Mouse (Mus musculus) small intestine, adult 2 months (tissue): ENCODE data around the gene Cic.

Experiments used
- CTCF ChIP-seq: fragments of 200-500 bp; IDR thresholded peaks from 2 replicates; pipeline ENCODE4 v1.5.1; 2012; ENCODE audit warnings: low read depth, mild to moderate bottlenecking, control low read depth, inconsistent platforms, low read length, moderate library complexity, mixed read lengths; ENCODE audit not compliant: insufficient replicate concordance, insufficient read length; ENCODE audit errors: extremely low read depth
- POLR2A ChIP-seq: fragments of 200-500 bp; IDR thresholded peaks from 2 replicates; pipeline ENCODE4 v1.6.1; 2012; ENCODE audit warnings: low read depth, mild to moderate bottlenecking, control low read depth, inconsistent platforms, low read length, moderate library complexity

- no peak for TF ChIP-seq CTCF
- TF ChIP-seq POLR2A: no peak
Observed at GRCm38 (mm10) chr7:25275555-25276298, 8.2 kb downstream of the Cic start.
